Mouse (Mus musculus) lung, embryonic 15.5 days (tissue): ENCODE measurements around the gene Pcnx2. TPM values are rescaled to one million over a fixed set of nuclear protein-coding genes. Genes with fewer than 3 reads are reported as not detected.
A peak's percentile ranks its signal among the peaks of the same experiment; 100 is the strongest.

Source experiments
- ATAC-seq: fragments of 200-750 bp; cut with Nextera tagmentation; 2 replicates; pipeline ENCODE4 v1.8.0; 2017; ENCODE audit warnings: moderate number of reproducible peaks, borderline replicate concordance; ENCODE audit not compliant: low FRiP score, low TSS enrichment; ENCODE audit errors: extremely low read depth
- H3K27ac ChIP-seq: fragments of 300-500 bp; sonication (generic); 2 replicates; pipeline ENCODE4 v1.5.1; 2015; ENCODE audit warnings: moderate library complexity, mild to moderate bottlenecking, inconsistent platforms
- H3K27me3 ChIP-seq: fragments of 300-500 bp; sonication (generic); 2 replicates; pipeline ENCODE4 v1.6.1; 2015; ENCODE audit warnings: inconsistent platforms
- H3K36me3 ChIP-seq: fragments of 300-500 bp; sonication (generic); 2 replicates; pipeline ENCODE4 v1.6.1; 2015; ENCODE audit warnings: inconsistent platforms
- H3K4me1 ChIP-seq: fragments of 300-500 bp; sonication (generic); 2 replicates; pipeline ENCODE4 v1.6.1; 2015; ENCODE audit warnings: inconsistent platforms
- H3K4me2 ChIP-seq: fragments of 300-500 bp; sonication (generic); 2 replicates; pipeline ENCODE4 v1.6.1; 2015; ENCODE audit warnings: inconsistent platforms, mild to moderate bottlenecking, moderate library complexity
- H3K4me3 ChIP-seq: fragments of 300-500 bp; sonication (generic); 2 replicates; pipeline ENCODE4 v1.5.1; 2015; ENCODE audit warnings: mild to moderate bottlenecking, inconsistent platforms
- H3K9ac ChIP-seq: fragments of 300-500 bp; sonication (generic); 2 replicates; pipeline ENCODE4 v1.6.1; 2015; ENCODE audit warnings: inconsistent platforms
- H3K9me3 ChIP-seq: fragments of 300-500 bp; sonication (generic); 2 replicates; pipeline ENCODE4 v1.6.1; 2016; ENCODE audit warnings: inconsistent platforms
- WGBS: fragments of 180-500 bp; shearing (Covaris S2); methylation state at CpG from one replicate; pipeline ENCODE4 v1.1.7; 2015; 5-methylcytosine and 5-hydroxymethylcytosine counted together
- polyA plus RNA-seq: library from polyadenylated mRNA; unstranded; fragments of >200 nt; fragmentation: Nextera tagmentation; extraction: Ambion mirVana; gene quantifications from 2 replicates; pipeline ENCODE4 v1.2.1, GENCODE M21; 2015

Pcnx2 gene
- polyA plus RNA-seq, 1 experiment from 2014 or later, result 0.36 TPM

- no peak overlapping the region for H3K9ac ChIP-seq
- no peak overlapping the region for H3K4me3 ChIP-seq
- no peaks in the 10 kb centered on the region for H3K36me3 ChIP-seq
- no peaks in the 10 kb centered on the region for H3K9me3 ChIP-seq
- WGBS, result 61% methylated on average over 8 of the region's 8 CpGs
- H3K4me2 ChIP-seq, result no peak overlapping the region
- no peaks in the 10 kb centered on the region for H3K27me3 ChIP-seq
- H3K27ac ChIP-seq, result no peak overlapping the region
- ATAC-seq, result no peak
- peaks cover 20% of the 10 kb centered on the region for H3K4me1 ChIP-seq
Observed at GRCm38 (mm10) chr8:125747390-125747789, 150.7 kb downstream of the Pcnx2 start.

GRCm38 (mm10) chr8:125744914-125745576 is 153.1 kb downstream of the Pcnx2 start:
- H3K36me3 ChIP-seq, result no peaks in the 10 kb centered on the region
- no peak overlapping the region for H3K9ac ChIP-seq
- H3K27ac ChIP-seq, result no peak overlapping the region
- no peaks in the 10 kb centered on the region for H3K9me3 ChIP-seq
- no peaks in the 10 kb centered on the region for H3K27me3 ChIP-seq
- no peak overlapping the region for H3K4me2 ChIP-seq
- H3K4me3 ChIP-seq, result no peak overlapping the region
- WGBS, result 88% methylated on average over 10 of the region's 10 CpGs
- no peak for ATAC-seq
- H3K4me1 ChIP-seq, result peaks cover 21% of the 10 kb centered on the region

- 48% methylated on average over 8 of the region's 8 CpGs for WGBS
- Histone ChIP-seq H3K4me2 (no peak overlapping the region), H3K9me3 (no peaks in the 10 kb centered on the region), H3K4me3 (no peak overlapping the region), H3K9ac (no peak overlapping the region), H3K36me3 (no peaks in the 10 kb centered on the region), H3K27ac (peak overlapping the region; percentile 81), H3K27me3 (no peaks in the 10 kb centered on the region), H3K4me1 (peaks cover 17% of the 10 kb centered on the region)
- ATAC-seq, result no peak
Observed at GRCm38 (mm10) chr8:125742406-125742805, 155.7 kb downstream of the Pcnx2 start.

GRCm38 (mm10) chr8:125741855-125742254 is 156.3 kb downstream of the Pcnx2 start:
- H3K27me3 ChIP-seq, result no peaks in the 10 kb centered on the region
- H3K9me3 ChIP-seq, result no peaks in the 10 kb centered on the region
- WGBS, result 24% methylated on average over 2 of the region's 2 CpGs
- H3K4me3 ChIP-seq, result no peak overlapping the region
- peak overlapping the region; percentile 81 for H3K27ac ChIP-seq
- no peak overlapping the region for H3K9ac ChIP-seq
- peak; percentile 75 for ATAC-seq
- peaks cover 16% of the 10 kb centered on the region for H3K4me1 ChIP-seq
- H3K36me3 ChIP-seq, result no peaks in the 10 kb centered on the region
- no peak overlapping the region for H3K4me2 ChIP-seq

GRCm38 (mm10) chr8:125741377-125741776 is 156.7 kb downstream of the Pcnx2 start:
- peak; percentile 7; the same call in 1 of the 2 replicates for ATAC-seq
- Histone ChIP-seq H3K4me3 (no peak overlapping the region), H3K9ac (no peak overlapping the region), H3K4me2 (no peak overlapping the region), H3K27ac (peak overlapping the region; percentile 81), H3K4me1 (peaks cover 16% of the 10 kb centered on the region), H3K36me3 (no peaks in the 10 kb centered on the region), H3K27me3 (no peaks in the 10 kb centered on the region), H3K9me3 (no peaks in the 10 kb centered on the region)
- WGBS, result 66% methylated on average over 5 of the region's 5 CpGs

- Histone ChIP-seq H3K4me3 (no peak overlapping the region), H3K9ac (no peak overlapping the region), H3K27me3 (no peaks in the 10 kb centered on the region), H3K9me3 (no peaks in the 10 kb centered on the region), H3K4me2 (no peak overlapping the region), H3K27ac (no peak overlapping the region), H3K36me3 (no peaks in the 10 kb centered on the region), H3K4me1 (peaks cover 16% of the 10 kb centered on the region)
- no peak for ATAC-seq
- 80% methylated on average over 10 of the region's 10 CpGs for WGBS
Observed at GRCm38 (mm10) chr8:125740655-125741054, 157.5 kb downstream of the Pcnx2 start.

GRCm38 (mm10) chr8:125738956-125739355 is 159.2 kb downstream of the Pcnx2 start:
- Histone ChIP-seq H3K9ac (no peak overlapping the region), H3K27me3 (no peaks in the 10 kb centered on the region)

GRCm38 (mm10) chr8:125733964-125734956 is 163.9 kb downstream of the Pcnx2 start:
- WGBS, result 3% methylated on average over 51 of the region's 52 CpGs
- H3K4me2 ChIP-seq, result peak overlapping the region; percentile 75
- H3K27ac ChIP-seq, result 0 out of 2 replicates have a peak overlapping the region, but pooled peaks have one; percentile 17
- no peaks in the 10 kb centered on the region for H3K36me3 ChIP-seq
- H3K27me3 ChIP-seq, result no peaks in the 10 kb centered on the region
- peak; percentile 93 for ATAC-seq
- H3K9ac ChIP-seq, result peak overlapping the region; percentile 70
- peaks cover 12% of the 10 kb centered on the region; the same call in 1 of the 2 replicates for H3K4me1 ChIP-seq
- H3K4me3 ChIP-seq, result peak overlapping the region; percentile 71
- H3K9me3 ChIP-seq, result no peaks in the 10 kb centered on the region

More at GRCm38 (mm10) chr8:125738956-125739355, 159.2 kb downstream of the Pcnx2 start:
- Histone ChIP-seq H3K4me2 (no peak overlapping the region), H3K27ac (no peak overlapping the region), H3K4me1 (peaks cover 24% of the 10 kb centered on the region), H3K9me3 (no peaks in the 10 kb centered on the region), H3K4me3 (no peak overlapping the region), H3K36me3 (no peaks in the 10 kb centered on the region)
- WGBS, result 91% methylated on average over 4 of the region's 4 CpGs
- no peak for ATAC-seq

GRCm38 (mm10) chr8:125729746-125730145 is 168.4 kb downstream of the Pcnx2 start, which contains the start of gene Ntpcr:
Gene Ntpcr, plus strand, starts transcription at chr8:125729963.
- peaks cover 21% of the 10 kb centered on the region for H3K4me1 ChIP-seq
- H3K27ac ChIP-seq, result no peak within 1 kb of the TSS
- no peak within 1 kb of the TSS for H3K4me2 ChIP-seq
- no peaks in the 10 kb centered on the region for H3K27me3 ChIP-seq
- H3K36me3 ChIP-seq, result no peaks in the 10 kb centered on the region
- ATAC-seq, result no peak
- 69% methylated on average over 7 of the region's 7 CpGs for WGBS
- H3K9me3 ChIP-seq, result no peaks in the 10 kb centered on the region
- no peak within 1 kb of the TSS for H3K4me3 ChIP-seq
- H3K9ac ChIP-seq, result no peak within 1 kb of the TSS

GRCm38 (mm10) chr8:125727797-125728196 is 170.3 kb downstream of the Pcnx2 start:
- no peaks in the 10 kb centered on the region for H3K36me3 ChIP-seq
- peaks cover 14% of the 10 kb centered on the region for H3K4me1 ChIP-seq
- H3K27me3 ChIP-seq, result no peaks in the 10 kb centered on the region
- H3K4me2 ChIP-seq, result no peak overlapping the region
- H3K27ac ChIP-seq, result no peak overlapping the region
- ATAC-seq, result peak; percentile 53; the same call in 1 of the 2 replicates
- no peak overlapping the region for H3K4me3 ChIP-seq
- WGBS, result 35% methylated on average over 8 of the region's 8 CpGs
- H3K9me3 ChIP-seq, result no peaks in the 10 kb centered on the region
- H3K9ac ChIP-seq, result no peak overlapping the region

GRCm38 (mm10) chr8:125726986-125727385 is 171.1 kb downstream of the Pcnx2 start:
- peaks cover 14% of the 10 kb centered on the region for H3K4me1 ChIP-seq
- no peaks in the 10 kb centered on the region for H3K27me3 ChIP-seq
- H3K4me2 ChIP-seq, result no peak overlapping the region
- no peak for ATAC-seq
- H3K36me3 ChIP-seq, result no peaks in the 10 kb centered on the region
- WGBS, result 59% methylated on average over 5 of the region's 5 CpGs
- H3K9ac ChIP-seq, result no peak overlapping the region
- H3K27ac ChIP-seq, result no peak overlapping the region
- no peak overlapping the region for H3K4me3 ChIP-seq
- H3K9me3 ChIP-seq, result no peaks in the 10 kb centered on the region

- H3K9ac ChIP-seq, result no peak overlapping the region
- H3K27me3 ChIP-seq, result no peaks in the 10 kb centered on the region
- WGBS, result 91% methylated on average over 4 of the region's 4 CpGs
- no peak overlapping the region for H3K4me2 ChIP-seq
- no peak overlapping the region for H3K4me3 ChIP-seq
- H3K9me3 ChIP-seq, result no peaks in the 10 kb centered on the region
- H3K4me1 ChIP-seq, result peaks cover 14% of the 10 kb centered on the region
- H3K36me3 ChIP-seq, result no peaks in the 10 kb centered on the region
- H3K27ac ChIP-seq, result peak overlapping the region; percentile 5; the same call in 1 of the 2 replicates
- no peak for ATAC-seq
Observed at GRCm38 (mm10) chr8:125726143-125726542, 172.0 kb downstream of the Pcnx2 start.
